Mouse (Mus musculus) heart, embryonic 14.5 days (tissue): Measurements from ENCODE around the gene Trim9. TPM values are rescaled to one million over a fixed set of nuclear protein-coding genes. Genes with fewer than 3 reads are reported as not detected.
A peak's percentile ranks its signal among the peaks of the same experiment; 100 is the strongest.

Experiments used
- ATAC-seq: fragments of 200-750 bp; cut with Nextera tagmentation; 2 replicates; pipeline ENCODE4 v1.8.0; 2017; ENCODE audit warnings: low read depth, moderate TSS enrichment; ENCODE audit not compliant: insufficient number of reproducible peaks, insufficient read depth, low FRiP score
- H3K27ac ChIP-seq, 2 experiments: fragments of 200-500 bp in 1 of 2; fragments of 300-500 bp in 1 of 2; sonication (generic) in 1 of 2; replicated peaks in 1 of 2; 2 replicates each; pipeline ENCODE4 v1.5.1; 2012 to 2014; ENCODE audit warnings: low read depth in 2 of 2, low read length in 2 of 2, control low read depth in 1 of 2, mild to moderate bottlenecking in 1 of 2, mixed read lengths in 1 of 2; ENCODE audit not compliant: control insufficient read depth in 1 of 2, insufficient read depth in 1 of 2
- H3K27me3 ChIP-seq: fragments of 300-500 bp; sonication (generic); 2 replicates; pipeline ENCODE4 v1.6.1; 2014; ENCODE audit warnings: mild to moderate bottlenecking, low read length, control low read depth; ENCODE audit not compliant: control insufficient read depth, insufficient read depth
- H3K36me3 ChIP-seq: fragments of 300-500 bp; sonication (generic); 2 replicates; pipeline ENCODE4 v1.6.1; 2014; ENCODE audit warnings: mild to moderate bottlenecking, control low read depth, low read length, mixed read lengths; ENCODE audit not compliant: control insufficient read depth, insufficient read depth
- H3K4me1 ChIP-seq, 2 experiments: fragments of 200-500 bp in 1 of 2; fragments of 300-500 bp in 1 of 2; sonication (generic) in 1 of 2; 2 replicates each; pipeline ENCODE4 v1.6.1; 2012 to 2014; ENCODE audit warnings: low read length in 2 of 2, control low read depth in 1 of 2, mixed read lengths in 1 of 2; ENCODE audit not compliant: control insufficient read depth in 2 of 2, insufficient read depth in 2 of 2
- H3K4me2 ChIP-seq: fragments of 300-500 bp; sonication (generic); 2 replicates; pipeline ENCODE4 v1.6.1; 2014; ENCODE audit warnings: mild to moderate bottlenecking, low read length
- H3K4me3 ChIP-seq, 2 experiments: fragments of 200-500 bp in 1 of 2; fragments of 300-500 bp in 1 of 2; sonication (generic) in 1 of 2; 2 replicates each; pipeline ENCODE4 v1.5.1; 2012 to 2014; ENCODE audit warnings: low read length in 2 of 2, mild to moderate bottlenecking in 2 of 2, control low read depth in 1 of 2, low read depth in 1 of 2, moderate library complexity in 1 of 2; ENCODE audit not compliant: control insufficient read depth in 1 of 2, insufficient read depth in 1 of 2
- H3K9ac ChIP-seq: fragments of 300-500 bp; sonication (generic); 2 replicates; pipeline ENCODE4 v1.6.1; 2014; ENCODE audit warnings: mild to moderate bottlenecking, low read length
- H3K9me3 ChIP-seq: fragments of 300-500 bp; sonication (generic); 2 replicates; pipeline ENCODE4 v1.6.1; 2016; ENCODE audit warnings: low read length, control low read depth; ENCODE audit not compliant: control insufficient read depth
- WGBS: fragments of 180-500 bp; shearing (Covaris S2); extraction: QIAGEN DNeasy Blood & Tissue Kit; methylation state at CpG from one replicate; pipeline ENCODE4 v1.1.7; 2014; 5-methylcytosine and 5-hydroxymethylcytosine counted together
- polyA plus RNA-seq: library from polyadenylated mRNA; unstranded; fragments of >200 nt; fragmentation: Nextera tagmentation; extraction: Ambion mirVana; gene quantifications from 2 replicates; pipeline ENCODE4 v1.2.1, GENCODE M21; 2014

The Trim9 gene
- polyA plus RNA-seq, 1 experiment from 2014 or later, result 0.30 TPM

GRCm38 (mm10) chr12:70280381-70280780 is 67.0 kb downstream of the Trim9 start:
- no peak overlapping the region for H3K9ac ChIP-seq
- H3K4me1 ChIP-seq, result peaks cover 8 to 10% of the 10 kb centered on the region in 2 experiments
- WGBS, result 82% methylated on average over 10 of the region's 10 CpGs
- ATAC-seq, result no peak
- H3K9me3 ChIP-seq, result no peaks in the 10 kb centered on the region
- H3K36me3 ChIP-seq, result no peaks in the 10 kb centered on the region
- H3K4me2 ChIP-seq, result no peak overlapping the region
- no peak overlapping the region for H3K4me3 ChIP-seq
- no peak overlapping the region for H3K27ac ChIP-seq
- H3K27me3 ChIP-seq, result no peaks in the 10 kb centered on the region

GRCm38 (mm10) chr12:70277071-70277939 is 70.1 kb downstream of the Trim9 start:
- no peaks in the 10 kb centered on the region for H3K36me3 ChIP-seq
- H3K9me3 ChIP-seq, result no peaks in the 10 kb centered on the region
- H3K27ac ChIP-seq, result no peak overlapping the region
- H3K9ac ChIP-seq, result no peak overlapping the region
- ATAC-seq, result no peak
- peaks cover 8 to 10% of the 10 kb centered on the region in 2 experiments for H3K4me1 ChIP-seq
- no peak overlapping the region for H3K4me3 ChIP-seq
- WGBS, result 63% methylated on average over 12 of the region's 12 CpGs
- no peaks in the 10 kb centered on the region for H3K27me3 ChIP-seq
- no peak overlapping the region for H3K4me2 ChIP-seq

GRCm38 (mm10) chr12:70269724-70270123 is 77.7 kb downstream of the Trim9 start:
- Histone ChIP-seq H3K4me2 (no peak overlapping the region), H3K9ac (no peak overlapping the region), H3K4me3 (no peak overlapping the region), H3K27me3 (no peaks in the 10 kb centered on the region), H3K9me3 (no peaks in the 10 kb centered on the region), H3K36me3 (no peaks in the 10 kb centered on the region), H3K4me1 (peaks cover 7 to 21% of the 10 kb centered on the region in 2 experiments), H3K27ac (no peak overlapping the region)
- no peak for ATAC-seq
- 70% methylated on average over 6 of the region's 6 CpGs for WGBS

DNA sequence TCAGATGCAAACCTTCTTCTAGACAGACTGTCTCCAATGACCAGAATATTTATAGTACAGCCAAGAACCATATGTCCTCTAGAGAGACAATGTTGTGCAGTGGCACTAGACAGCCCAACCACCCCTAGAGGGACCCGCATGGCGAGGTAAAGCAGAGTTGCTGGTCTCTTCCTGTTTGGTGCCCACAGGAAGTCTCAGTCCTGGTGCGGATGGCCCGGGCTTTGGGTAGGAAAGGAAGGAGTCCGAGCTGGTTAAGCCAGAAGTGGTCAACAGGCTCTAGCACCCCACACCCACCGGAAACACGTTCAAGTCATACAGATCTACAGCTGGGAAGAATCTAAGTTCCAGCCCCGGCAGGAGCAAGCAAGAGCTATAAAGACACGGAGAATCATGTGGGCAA is 80.1 kb downstream of the Trim9 start:
- Histone ChIP-seq H3K9ac (no peak overlapping the region), H3K27me3 (no peaks in the 10 kb centered on the region), H3K9me3 (no peaks in the 10 kb centered on the region), H3K4me3 (no peak overlapping the region), H3K27ac (peak overlapping the region; percentile 61 to 71; a peak in 1 of 4 replicates), H3K4me2 (no peak overlapping the region), H3K4me1 (peaks cover 7 to 21% of the 10 kb centered on the region in 2 experiments), H3K36me3 (no peaks in the 10 kb centered on the region)
- 73% methylated on average over 9 of the region's 9 CpGs for WGBS
- no peak for ATAC-seq

DNA sequence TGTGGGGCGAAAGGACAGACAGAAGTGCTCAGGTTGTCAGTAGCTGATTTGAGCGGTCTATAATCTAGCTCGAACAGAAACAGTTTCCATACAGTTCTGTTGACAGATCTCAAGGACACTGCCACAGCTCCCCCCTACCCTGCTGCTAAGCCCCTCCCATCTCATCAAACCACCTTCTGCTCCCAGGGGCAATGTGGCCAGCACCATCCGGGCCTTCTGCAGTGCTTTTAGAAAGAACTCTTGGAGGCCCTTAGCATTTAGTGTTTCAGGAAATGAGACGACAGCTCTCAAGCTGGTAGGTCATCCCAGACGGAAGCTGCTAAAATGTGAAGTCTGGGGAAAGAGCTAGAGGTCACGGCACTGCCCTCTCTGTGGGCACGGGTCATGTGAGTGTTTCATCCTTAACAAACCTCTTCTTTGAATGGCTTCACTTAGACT is 80.9 kb downstream of the Trim9 start:
- H3K36me3 ChIP-seq, result no peaks in the 10 kb centered on the region
- ATAC-seq, result peak; percentile 81
- H3K9me3 ChIP-seq, result no peaks in the 10 kb centered on the region
- H3K27ac ChIP-seq, result peak overlapping the region; percentile 61 to 71
- peak overlapping the region; percentile 49 for H3K4me2 ChIP-seq
- peak overlapping the region; percentile 26; the same call in 1 of the 2 replicates for H3K9ac ChIP-seq
- no peaks in the 10 kb centered on the region for H3K27me3 ChIP-seq
- peaks cover 7 to 21% of the 10 kb centered on the region in 2 experiments for H3K4me1 ChIP-seq
- no peak overlapping the region for H3K4me3 ChIP-seq
- 10% methylated on average over 8 of the region's 8 CpGs for WGBS

GRCm38 (mm10) chr12:70263721-70264120 is 83.7 kb downstream of the Trim9 start:
- Histone ChIP-seq H3K4me3 (no peak overlapping the region), H3K36me3 (no peaks in the 10 kb centered on the region), H3K27ac (no peak overlapping the region), H3K9ac (no peak overlapping the region), H3K4me2 (no peak overlapping the region), H3K9me3 (no peaks in the 10 kb centered on the region), H3K4me1 (peaks cover 7 to 21% of the 10 kb centered on the region in 2 experiments), H3K27me3 (no peaks in the 10 kb centered on the region)
- no peak for ATAC-seq
- WGBS, result 87% methylated on average over 7 of the region's 7 CpGs

GRCm38 (mm10) chr12:70262271-70262953 is 85.0 kb downstream of the Trim9 start:
- ATAC-seq, result no peak
- Histone ChIP-seq H3K9ac (no peak overlapping the region), H3K4me1 (peaks cover 7 to 21% of the 10 kb centered on the region in 2 experiments), H3K9me3 (no peaks in the 10 kb centered on the region), H3K4me3 (no peak overlapping the region), H3K27me3 (no peaks in the 10 kb centered on the region), H3K4me2 (no peak overlapping the region), H3K36me3 (no peaks in the 10 kb centered on the region), H3K27ac (no peak overlapping the region)
- 92% methylated on average over 17 of the region's 17 CpGs for WGBS
